Mouse (Mus musculus): ENCODE results near the gene Dph6. TPM values are rescaled to one million over a fixed set of nuclear protein-coding genes. Genes with fewer than 3 reads are reported as not detected.

The Dph6 gene
- polyA plus RNA-seq (2015; fragmentation: Nextera tagmentation; extraction: Ambion mirVana): 16.0 and 16.4 TPM in 2 replicates

GRCm38 (mm10) chr2:114654365-114655239, at the start of gene Dph6:
Gene Dph6 (minus strand): TSS chr2:114654964.
- under 1% methylated on average over 45 of the region's 45 CpGs for WGBS
- H3K4me1 ChIP-seq (replicated peaks): peaks cover 8% of the 10 kb centered on the region
- no peaks in the 10 kb centered on the region for H3K27me3 ChIP-seq
- H3K36me3 ChIP-seq: no peaks in the 10 kb centered on the region
- peak within 1 kb of the TSS; percentile 70 for H3K4me3 ChIP-seq
- H3K27ac ChIP-seq (replicated peaks): peak within 1 kb of the TSS; percentile 92
- peak within 1 kb of the TSS; percentile 80 for H3K9ac ChIP-seq
- ATAC-seq (ENCODE audit: low read depth): peak; percentile 97
- peak within 1 kb of the TSS; percentile 72 for H3K4me2 ChIP-seq
- no peaks in the 10 kb centered on the region for H3K9me3 ChIP-seq

- no peak for ATAC-seq (ENCODE audit: low read depth)
- H3K9me3 ChIP-seq: no peaks in the 10 kb centered on the region
- H3K4me1 ChIP-seq (replicated peaks): no peaks in the 10 kb centered on the region
- no peaks in the 10 kb centered on the region for H3K36me3 ChIP-seq
- H3K9ac ChIP-seq: no peak overlapping the region
- no peak overlapping the region for H3K4me3 ChIP-seq
- H3K27me3 ChIP-seq: no peaks in the 10 kb centered on the region
- 79% methylated on average over 2 of the region's 2 CpGs for WGBS
- H3K27ac ChIP-seq (replicated peaks): no peak overlapping the region
- H3K4me2 ChIP-seq: no peak overlapping the region
Measured at GRCm38 (mm10) chr2:114700966-114701685, 46.4 kb upstream of the Dph6 start.

- 86% methylated on average over 2 of the region's 2 CpGs for WGBS
- no peak overlapping the region for H3K4me3 ChIP-seq
Measured at GRCm38 (mm10) chr2:114691607-114692006, 36.8 kb upstream of the Dph6 start.

GRCm38 (mm10) chr2:114687483-114687882, 32.7 kb upstream of the Dph6 start:
- ATAC-seq (ENCODE audit: low read depth): no peak
- Histone ChIP-seq H3K27ac (replicated peaks) (peak overlapping the region; percentile 49), H3K9ac (no peak overlapping the region), H3K4me3 (no peak overlapping the region), H3K4me1 (replicated peaks) (peaks cover 9% of the 10 kb centered on the region; the same call in 1 of the 2 replicates), H3K9me3 (no peaks in the 10 kb centered on the region), H3K4me2 (no peak overlapping the region), H3K36me3 (no peaks in the 10 kb centered on the region), H3K27me3 (no peaks in the 10 kb centered on the region)
- 86% methylated on average over 1 of the region's 1 CpGs for whole genome bisulfite sequencing

More at GRCm38 (mm10) chr2:114691607-114692006, 36.8 kb upstream of the Dph6 start:
- H3K4me2 ChIP-seq: no peak overlapping the region
- H3K9ac ChIP-seq: no peak overlapping the region
- ATAC-seq (ENCODE audit: low read depth): no peak
- no peaks in the 10 kb centered on the region for H3K9me3 ChIP-seq
- no peaks in the 10 kb centered on the region for H3K36me3 ChIP-seq
- no peaks in the 10 kb centered on the region for H3K27me3 ChIP-seq
- H3K27ac ChIP-seq (replicated peaks): no peak overlapping the region
- peaks cover 9% of the 10 kb centered on the region; the same call in 1 of the 2 replicates for H3K4me1 ChIP-seq (replicated peaks)

GRCm38 (mm10) chr2:114687081-114687480, 32.3 kb upstream of the Dph6 start:
- H3K9ac ChIP-seq: no peak overlapping the region
- no peak overlapping the region for H3K4me2 ChIP-seq
- 67% methylated on average over 4 of the region's 4 CpGs for WGBS
- ATAC-seq (ENCODE audit: low read depth): no peak
- H3K4me1 ChIP-seq (replicated peaks): peaks cover 9% of the 10 kb centered on the region; the same call in 1 of the 2 replicates
- H3K27ac ChIP-seq (replicated peaks): peak overlapping the region; percentile 49
- H3K27me3 ChIP-seq: no peaks in the 10 kb centered on the region
- H3K9me3 ChIP-seq: no peaks in the 10 kb centered on the region
- no peak overlapping the region for H3K4me3 ChIP-seq
- no peaks in the 10 kb centered on the region for H3K36me3 ChIP-seq

- WGBS: 89% methylated on average over 1 of the region's 1 CpGs
- Histone ChIP-seq H3K4me2 (no peak overlapping the region), H3K27ac (replicated peaks) (no peak overlapping the region), H3K36me3 (no peaks in the 10 kb centered on the region), H3K9ac (no peak overlapping the region), H3K4me1 (replicated peaks) (no peaks in the 10 kb centered on the region), H3K9me3 (no peaks in the 10 kb centered on the region), H3K27me3 (no peaks in the 10 kb centered on the region), H3K4me3 (no peak overlapping the region)
- no peak for ATAC-seq (ENCODE audit: low read depth)
Measured at GRCm38 (mm10) chr2:114673831-114674230, 19.1 kb upstream of the Dph6 start.

GRCm38 (mm10) chr2:114670983-114671382, 16.2 kb upstream of the Dph6 start:
- H3K27me3 ChIP-seq: no peaks in the 10 kb centered on the region
- H3K4me1 ChIP-seq (replicated peaks): no peaks in the 10 kb centered on the region
- ATAC-seq (ENCODE audit: low read depth): no peak
- H3K4me3 ChIP-seq: no peak overlapping the region
- no peaks in the 10 kb centered on the region for H3K36me3 ChIP-seq
- WGBS: 84% methylated on average over 3 of the region's 3 CpGs
- no peak overlapping the region for H3K4me2 ChIP-seq
- no peaks in the 10 kb centered on the region for H3K9me3 ChIP-seq
- H3K27ac ChIP-seq (replicated peaks): no peak overlapping the region
- H3K9ac ChIP-seq: no peak overlapping the region

GRCm38 (mm10) chr2:114658954-114659353, 4.2 kb upstream of the Dph6 start:
- Histone ChIP-seq H3K27me3 (no peaks in the 10 kb centered on the region), H3K4me1 (replicated peaks) (peaks cover 3% of the 10 kb centered on the region), H3K36me3 (no peaks in the 10 kb centered on the region), H3K4me2 (no peak overlapping the region), H3K4me3 (no peak overlapping the region), H3K9ac (no peak overlapping the region), H3K9me3 (no peaks in the 10 kb centered on the region), H3K27ac (replicated peaks) (no peak overlapping the region)
- ATAC-seq (ENCODE audit: low read depth): no peak
- 87% methylated on average over 2 of the region's 2 CpGs for WGBS

- Histone ChIP-seq H3K36me3 (peaks cover 6% of the 10 kb centered on the region; the same call in 1 of the 2 replicates), H3K4me1 (replicated peaks) (no peaks in the 10 kb centered on the region), H3K27ac (replicated peaks) (no peak overlapping the region), H3K4me3 (no peak overlapping the region), H3K9me3 (no peaks in the 10 kb centered on the region), H3K4me2 (no peak overlapping the region), H3K9ac (no peak overlapping the region), H3K27me3 (no peaks in the 10 kb centered on the region)
- ATAC-seq (ENCODE audit: low read depth): no peak
- WGBS: 28% methylated on average over 5 of the region's 5 CpGs
Measured at GRCm38 (mm10) chr2:114646240-114646639, 8.5 kb downstream of the Dph6 start.

- Histone ChIP-seq H3K4me1 (replicated peaks) (no peaks in the 10 kb centered on the region), H3K4me3 (no peak overlapping the region), H3K9me3 (no peaks in the 10 kb centered on the region), H3K4me2 (no peak overlapping the region), H3K36me3 (peaks cover 6% of the 10 kb centered on the region; the same call in 1 of the 2 replicates), H3K9ac (no peak overlapping the region), H3K27me3 (no peaks in the 10 kb centered on the region), H3K27ac (replicated peaks) (no peak overlapping the region)
- ATAC-seq (ENCODE audit: low read depth): no peak
- 95% methylated on average over 2 of the region's 2 CpGs for WGBS
Measured at GRCm38 (mm10) chr2:114643832-114644231, 10.9 kb downstream of the Dph6 start.

GRCm38 (mm10) chr2:114624683-114625082, 30.1 kb downstream of the Dph6 start:
- peaks cover 11% of the 10 kb centered on the region for H3K4me1 ChIP-seq (replicated peaks)
- no peaks in the 10 kb centered on the region for H3K27me3 ChIP-seq
- H3K9ac ChIP-seq: no peak overlapping the region
- H3K4me3 ChIP-seq: no peak overlapping the region
- no peak overlapping the region for H3K27ac ChIP-seq (replicated peaks)
- ATAC-seq (ENCODE audit: low read depth): no peak
- no peaks in the 10 kb centered on the region for H3K36me3 ChIP-seq
- no peaks in the 10 kb centered on the region for H3K9me3 ChIP-seq
- WGBS: 39% methylated on average over 4 of the region's 4 CpGs
- no peak overlapping the region for H3K4me2 ChIP-seq

GRCm38 (mm10) chr2:114622550-114622939, 32.2 kb downstream of the Dph6 start:
- Histone ChIP-seq H3K4me2 (no peak overlapping the region; the same call in 1 of the 2 replicates), H3K27me3 (no peaks in the 10 kb centered on the region), H3K27ac (replicated peaks) (no peak overlapping the region), H3K9ac (peak overlapping the region; percentile 48; the same call in 1 of the 2 replicates), H3K36me3 (no peaks in the 10 kb centered on the region), H3K4me3 (no peak overlapping the region), H3K9me3 (no peaks in the 10 kb centered on the region), H3K4me1 (replicated peaks) (peaks cover 11% of the 10 kb centered on the region)
- ATAC-seq (ENCODE audit: low read depth): no peak
- WGBS: 5% methylated on average over 2 of the region's 2 CpGs
